Mouse (Mus musculus) G1E-ER4 (cell line): Measurements from ENCODE around the gene Plekhh2. TPM values are rescaled to one million over a fixed set of nuclear protein-coding genes. Genes with fewer than 3 reads are reported as not detected.

Source experiments
- GATA1 ChIP-seq: IDR thresholded peaks from one replicate; pipeline ENCODE4 v1.8.0; 2012; ENCODE audit warnings: low read length, inconsistent platforms
- polyA plus RNA-seq: library from polyadenylated mRNA; stranded (reverse); fragments of >175 nt; gene quantifications from 2 replicates; pipeline ENCODE4 v1.2.3, GENCODE M21; 2012

Gene Plekhh2
- polyA plus RNA-seq, 1 experiment, result not detected

GRCm38 (mm10) chr17:84657782-84658181 lies 146.1 kb downstream of the Plekhh2 start:
- TF ChIP-seq GATA1, result no peak

- no peak for TF ChIP-seq GATA1
Observed at GRCm38 (mm10) chr17:84658195-84658594, 146.5 kb downstream of the Plekhh2 start.

GRCm38 (mm10) chr17:84658951-84659350 lies 147.3 kb downstream of the Plekhh2 start:
- no peak for TF ChIP-seq GATA1

GRCm38 (mm10) chr17:84665053-84665452 lies 153.4 kb downstream of the Plekhh2 start:
- TF ChIP-seq GATA1, result no peak

GRCm38 (mm10) chr17:84665691-84666090 lies 154.0 kb downstream of the Plekhh2 start:
- TF ChIP-seq GATA1, result no peak

GRCm38 (mm10) chr17:84667848-84668247 lies 156.2 kb downstream of the Plekhh2 start:
- no peak for TF ChIP-seq GATA1

Other genes with a start within 250 kb of the Plekhh2 start
- gene Thada, start 45.7 kb upstream of the Plekhh2 start, polyA plus RNA-seq, result 2.2 and 3.5 TPM in 2 replicates
- not detected in 2 replicates for gene Dync2li1, start 114.6 kb downstream of the Plekhh2 start, polyA plus RNA-seq
- gene Abcg8, start 164.4 kb downstream of the Plekhh2 start, polyA plus RNA-seq, result not detected in 2 replicates
- gene Abcg5, start 171.1 kb downstream of the Plekhh2 start, polyA plus RNA-seq, result not detected in 2 replicates